Mouse (Mus musculus): ENCODE data around the gene Pyurf.

GRCm38 (mm10) chr6:57647256-57647655 is 44.6 kb downstream of the Pyurf start:
- TF ChIP-seq CTCF (IDR thresholded peaks at IDR 0.05; ENCODE audit: insufficient read depth, low read length) = no peak
- no peak for TF ChIP-seq POLR2A (IDR thresholded peaks at IDR 0.05; ENCODE audit: borderline replicate concordance, extremely low read depth, low read depth, low read length)
